Mouse (Mus musculus): ENCODE measurements around the gene Klk1b26.
"Not testable (repeated sequence)": the region's sequence is repeated elsewhere in the genome, so short reads cannot be mapped to it uniquely, and the experiment has no call there.

Gene Klk1b26

GRCm38 (mm10) chr7:44011868-44012267, at the start of gene Klk1b26:
Klk1b26 (plus strand) TSS chr7:44012168.
- DNase-seq (ENCODE audit: inconsistent ontology term), result not testable (repeated sequence)

GRCm38 (mm10) chr7:43966451-43966850, 45.5 kb upstream of the Klk1b26 start, which contains the start of gene Klk1b1:
Klk1b1 (plus strand) TSS chr7:43966751.
- DNase-seq (ENCODE audit: inconsistent ontology term), result no peak

GRCm38 (mm10) chr7:43967058-43967457, 44.9 kb upstream of the Klk1b26 start:
- DNase-seq (ENCODE audit: inconsistent ontology term), result no peak

GRCm38 (mm10) chr7:43967612-43968011, 44.4 kb upstream of the Klk1b26 start:
- DNase-seq (ENCODE audit: inconsistent ontology term), result no peak

GRCm38 (mm10) chr7:43975761-43976160, 36.2 kb upstream of the Klk1b26 start, which contains the start of gene Klk1b9:
Klk1b9 (plus strand) TSS chr7:43976061.
- not testable (repeated sequence) for DNase-seq (ENCODE audit: inconsistent ontology term)

- no peak for DNase-seq (ENCODE audit: inconsistent ontology term)
Measured at GRCm38 (mm10) chr7:43985657-43986056, 26.3 kb upstream of the Klk1b26 start.

GRCm38 (mm10) chr7:43994821-43995220, 17.1 kb upstream of the Klk1b26 start:
- not testable (repeated sequence) for DNase-seq (ENCODE audit: inconsistent ontology term)

- not testable (repeated sequence) for DNase-seq (ENCODE audit: inconsistent ontology term)
Measured at GRCm38 (mm10) chr7:43995577-43995976, 16.4 kb upstream of the Klk1b26 start, which contains the start of gene Klk1b11. Klk1b11 (plus strand) TSS chr7:43995877.

- no peak for DNase-seq (ENCODE audit: inconsistent ontology term)
Measured at GRCm38 (mm10) chr7:44004847-44005246, 7.1 kb upstream of the Klk1b26 start.

- not testable (repeated sequence) for DNase-seq (ENCODE audit: inconsistent ontology term)
Measured at GRCm38 (mm10) chr7:44014666-44015065, 2.7 kb downstream of the Klk1b26 start.

GRCm38 (mm10) chr7:44015071-44015470, 3.1 kb downstream of the Klk1b26 start:
- no peak for DNase-seq (ENCODE audit: inconsistent ontology term)

GRCm38 (mm10) chr7:44051990-44052389, 40.0 kb downstream of the Klk1b26 start, which contains the start of gene Klk1b27:
Klk1b27 (plus strand) TSS chr7:44052290.
- not testable (repeated sequence) for DNase-seq (ENCODE audit: inconsistent ontology term)

Measured in Muller cell, postnatal 12 days (primary cell).